Mouse (Mus musculus): ENCODE data around the gene Glt8d1.

- peak; percentile 57; the same call in 1 of the 2 replicates for TF ChIP-seq POLR2A (IDR thresholded peaks at IDR 0.05; ENCODE audit: low read depth, low read length)
- no peak for TF ChIP-seq CTCF (IDR thresholded peaks at IDR 0.05; ENCODE audit: extremely low read depth, insufficient read depth, insufficient read length, insufficient replicate concordance)
These were observed at the start of gene Glt8d1, which contains the start of gene Spcs1 for GRCm38 (mm10) chr14:31001307-31002205.

All from spleen, adult 2 months (tissue).